Mouse (Mus musculus): ENCODE results near the gene Arfgef3.
A peak's percentile ranks its signal among the peaks of the same experiment; 100 is the strongest.

Gene Arfgef3

DNA sequence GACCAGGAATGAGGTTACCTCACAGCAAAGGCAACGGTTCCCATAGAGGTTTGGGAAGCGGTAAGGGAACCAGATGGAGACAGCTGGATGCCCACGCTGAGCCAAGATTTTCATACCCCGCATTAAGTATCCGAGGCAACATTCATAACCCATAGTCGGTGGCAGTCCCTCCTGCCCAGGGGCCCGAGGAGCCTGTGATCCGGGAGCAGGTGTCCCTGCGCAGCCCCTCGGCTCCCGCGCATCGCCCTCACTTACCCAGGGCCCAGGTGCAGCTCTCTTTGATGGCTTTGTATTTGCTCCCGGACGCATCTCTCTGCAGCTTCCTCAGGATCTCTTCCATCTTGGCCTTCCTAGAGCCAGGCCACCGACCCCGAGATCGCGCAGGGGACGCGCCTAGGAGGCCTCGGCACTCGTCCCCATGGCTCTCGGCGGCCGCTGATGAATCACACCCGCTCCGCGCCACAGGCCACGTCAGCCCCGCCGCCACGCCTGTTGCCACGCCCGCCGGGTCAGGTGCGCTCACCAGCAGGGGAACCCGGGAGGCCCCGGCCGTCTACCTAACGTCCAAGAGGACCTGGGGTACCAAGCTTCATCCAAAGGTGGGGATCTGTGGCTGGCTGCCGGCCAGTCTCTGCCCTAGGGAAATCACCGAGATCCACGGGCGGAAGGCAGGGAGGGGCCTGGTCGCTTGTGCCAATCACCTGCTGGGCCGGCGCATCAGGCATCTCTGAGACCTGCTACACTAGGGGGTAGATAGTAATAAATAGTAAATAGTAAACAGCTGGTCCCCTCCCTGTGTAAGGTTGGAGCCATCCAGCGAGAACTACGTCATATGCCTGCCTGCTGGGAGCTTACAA is at the start of gene Arfgef3:
Arfgef3 (minus strand) TSS at position 664 of the 857 bp plus-strand sequence.
- DNase-seq (ENCODE audit: low read depth, low spot score): peak; percentile 11

DNA sequence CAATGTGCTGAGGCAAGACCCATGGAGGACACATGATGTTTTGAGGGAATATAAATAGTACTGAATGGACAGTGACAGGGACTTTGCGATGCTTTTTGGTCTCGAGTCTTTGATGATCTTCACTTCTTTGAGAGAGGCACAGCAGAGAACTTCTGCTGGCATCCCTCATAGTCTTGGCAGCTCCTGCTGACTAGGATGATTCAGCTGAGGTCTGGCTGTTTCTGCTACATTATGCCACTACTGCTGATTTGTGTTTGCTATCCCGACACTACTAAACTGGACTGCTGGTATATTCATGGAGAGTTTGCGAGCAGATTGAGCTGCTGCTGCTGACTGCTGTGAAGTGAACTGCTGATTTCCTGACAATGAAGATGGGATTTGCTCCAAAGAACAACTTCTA is 46.3 kb upstream of the Arfgef3 start:
- DNase-seq (ENCODE audit: low read depth, low spot score): no peak

DNA sequence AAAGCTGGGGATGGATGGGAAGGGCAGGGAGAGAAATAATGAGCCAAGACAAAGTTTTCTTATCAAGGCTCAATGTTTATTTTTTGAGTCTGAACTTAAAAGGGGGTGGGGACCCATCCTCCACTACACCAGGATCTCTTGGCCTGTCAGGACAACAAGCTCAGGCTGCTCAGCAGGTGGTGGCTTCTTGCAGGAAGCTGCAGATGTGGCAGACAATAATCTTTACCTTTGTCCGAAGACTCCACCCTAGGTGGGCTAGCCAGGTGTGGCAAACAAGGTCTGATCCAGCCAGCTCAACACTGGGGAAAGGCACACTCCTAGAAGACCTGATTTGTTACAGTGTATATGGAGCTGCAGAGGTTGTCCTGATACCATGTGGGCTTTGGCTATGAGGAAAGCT is 44.9 kb upstream of the Arfgef3 start:
- DNase-seq (ENCODE audit: low read depth, low spot score): no peak

DNA sequence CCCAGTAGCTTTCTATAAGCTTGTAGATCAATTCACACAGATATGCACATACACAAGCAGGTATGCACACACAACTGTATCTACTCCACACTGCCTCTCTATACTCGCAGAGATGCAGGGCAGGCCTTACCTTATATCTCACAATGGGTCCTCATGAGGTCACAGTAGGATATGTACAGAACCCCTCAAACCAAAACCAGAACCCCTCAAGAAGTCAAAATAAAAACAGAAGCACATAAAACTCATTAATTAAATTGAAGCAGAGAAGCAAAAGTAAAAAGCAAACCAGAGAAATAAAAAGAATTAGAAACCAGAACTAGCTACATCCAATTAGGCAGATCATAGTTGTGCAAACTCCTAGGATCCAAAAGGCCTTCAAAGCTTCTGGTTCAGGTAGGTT is 42.9 kb upstream of the Arfgef3 start, which contains the start of gene Gm4922:
Gm4922 (minus strand) TSS at position 101 of the 400 bp plus-strand sequence.
- no peak for DNase-seq (ENCODE audit: low read depth, low spot score)

DNA sequence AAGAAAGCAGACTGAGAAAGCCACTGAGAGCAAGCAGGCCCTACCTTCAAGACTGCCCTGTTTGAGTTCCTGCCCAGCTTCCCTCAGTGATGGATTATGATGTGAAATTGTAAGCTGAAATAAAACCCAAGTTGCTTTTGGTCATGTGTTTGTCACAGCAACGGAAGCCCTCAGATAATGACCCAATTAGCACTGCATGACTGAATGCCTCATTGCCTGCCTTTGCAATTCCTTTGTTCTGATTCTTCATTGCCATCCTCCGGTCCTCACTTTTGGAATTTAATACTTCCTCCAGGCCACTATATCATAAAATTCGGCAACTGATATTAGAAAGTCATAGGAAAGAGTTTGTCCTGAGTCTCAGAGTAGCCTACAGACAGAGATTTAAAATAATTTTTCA is 33.8 kb upstream of the Arfgef3 start:
- DNase-seq (ENCODE audit: low read depth, low spot score): no peak

DNA sequence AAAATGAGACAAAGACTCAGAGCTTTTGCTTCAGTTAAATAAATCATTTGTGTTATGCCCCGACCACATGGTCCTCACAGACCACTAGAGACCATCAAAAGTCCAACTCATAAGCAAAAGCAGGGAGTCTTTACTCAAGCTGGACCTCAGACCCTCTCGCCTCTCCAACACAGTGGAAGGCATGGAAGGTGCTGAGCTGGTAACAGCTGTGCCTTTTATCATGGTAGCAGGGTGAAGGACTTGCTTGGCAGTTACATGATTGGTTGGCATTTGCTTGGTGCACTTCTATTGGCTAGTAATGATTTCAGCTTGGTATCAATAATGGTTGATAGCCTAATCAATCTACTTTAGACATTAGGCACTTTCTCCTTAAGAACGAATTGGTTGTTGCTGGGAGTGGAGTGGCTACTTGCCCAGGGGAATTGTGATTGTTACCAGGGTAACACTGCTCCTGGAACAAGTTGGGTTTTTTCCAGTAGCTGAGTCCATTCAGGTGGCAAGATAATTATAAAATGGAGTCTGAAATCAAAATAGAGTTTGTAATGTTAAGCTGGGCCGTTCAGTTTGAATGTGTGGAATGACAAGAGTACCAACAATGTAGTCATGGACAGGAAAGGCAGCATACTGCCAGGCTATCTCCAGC is 28.9 kb upstream of the Arfgef3 start:
- DNase-seq (ENCODE audit: low read depth, low spot score): no peak

DNA sequence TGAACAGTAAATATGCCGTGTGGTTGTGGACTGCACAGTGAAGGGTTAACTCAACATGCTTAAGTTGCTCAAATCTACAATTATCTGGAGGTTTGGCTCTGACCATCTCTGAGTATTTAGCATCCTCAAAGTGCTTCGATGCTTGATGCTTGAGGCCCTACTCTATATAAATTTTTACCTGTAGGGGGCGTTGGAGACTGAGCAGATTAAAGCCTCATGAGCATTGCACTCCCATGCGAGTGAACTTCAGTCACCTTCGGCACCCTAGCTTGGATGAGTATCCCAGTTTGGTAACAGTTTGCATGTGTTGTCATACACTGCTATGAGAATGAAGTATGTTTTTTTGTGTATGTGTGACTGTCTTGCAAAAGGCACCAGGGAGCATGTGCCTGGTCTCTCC is 26.2 kb upstream of the Arfgef3 start:
- no peak for DNase-seq (ENCODE audit: low read depth, low spot score)

DNA sequence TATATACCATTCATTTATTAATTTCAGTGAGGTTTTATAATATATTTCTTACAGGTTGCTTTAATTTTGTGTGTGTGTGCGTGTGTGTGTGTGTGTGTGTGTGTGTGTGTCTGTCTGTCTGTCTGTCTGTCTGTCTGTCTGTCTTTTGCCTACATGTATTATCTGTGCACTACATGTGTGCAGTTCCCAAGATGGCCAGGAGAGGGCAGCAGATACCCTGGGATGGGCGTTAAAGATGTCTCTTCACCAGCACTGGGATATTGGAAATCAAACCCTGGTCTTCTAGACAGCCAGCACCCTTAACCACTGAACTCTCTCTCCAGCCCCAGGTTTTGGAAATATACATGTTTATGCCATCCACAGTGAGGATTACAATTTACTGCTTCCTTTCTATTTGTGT is 16.5 kb upstream of the Arfgef3 start:
- DNase-seq (ENCODE audit: low read depth, low spot score): no peak

DNA sequence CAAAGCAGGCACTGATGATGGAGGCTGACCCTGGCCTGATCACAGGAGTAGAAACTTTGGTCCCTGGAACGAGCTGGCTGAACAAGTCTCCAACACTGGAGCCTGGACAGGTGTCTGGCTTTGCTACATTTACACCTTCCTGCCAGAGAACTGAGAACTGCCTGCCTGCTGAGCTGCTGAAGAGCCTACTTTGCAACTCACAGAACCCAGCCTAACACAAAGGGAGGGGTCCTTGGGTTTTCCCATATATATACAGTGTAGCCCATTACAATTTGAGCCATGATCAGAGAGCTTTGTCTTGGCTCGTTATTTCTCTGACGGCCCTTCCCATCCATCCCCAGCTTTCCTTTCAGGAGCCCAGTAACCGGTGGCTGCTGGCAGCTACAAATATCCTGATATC is 6.3 kb upstream of the Arfgef3 start:
- no peak for DNase-seq (ENCODE audit: low read depth, low spot score)

DNA sequence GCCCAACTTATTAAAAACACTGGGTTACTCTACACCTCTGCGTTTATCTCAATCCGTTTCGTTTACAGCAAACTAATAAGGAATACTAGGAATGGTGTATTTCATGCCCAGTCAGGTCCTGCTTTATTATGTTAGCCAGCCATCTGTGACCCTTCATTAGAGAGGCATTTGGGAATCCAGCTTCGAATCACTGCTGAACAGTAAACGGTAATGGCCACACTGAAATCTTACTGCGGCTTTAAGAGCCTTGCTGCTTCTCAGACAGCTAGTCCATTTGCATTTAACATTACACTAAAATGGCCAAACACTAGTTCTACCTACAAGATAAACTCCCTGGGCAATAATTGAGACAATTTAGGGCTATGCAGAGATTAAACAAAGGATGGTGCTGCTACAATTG is 1.7 kb downstream of the Arfgef3 start:
- no peak for DNase-seq (ENCODE audit: low read depth, low spot score)

DNA sequence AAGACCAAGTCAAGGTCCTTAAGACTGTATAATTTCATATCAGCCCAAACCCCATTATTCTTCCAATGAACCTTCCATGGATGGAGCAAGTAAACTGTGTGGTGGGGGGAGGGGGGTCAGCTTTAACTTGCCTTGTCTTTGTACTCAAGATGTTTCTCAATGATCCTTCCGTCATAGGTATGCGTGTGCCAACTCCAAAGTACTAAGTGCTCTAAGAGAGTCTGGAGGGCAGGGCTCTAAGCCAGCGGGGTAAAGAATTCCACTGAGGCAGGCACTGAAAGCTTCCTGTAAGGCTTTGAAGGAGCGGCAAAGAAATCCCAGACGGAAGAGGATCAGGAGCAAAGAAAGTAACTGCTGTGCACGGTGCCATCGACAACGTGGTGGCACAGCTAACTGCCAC is 2.7 kb downstream of the Arfgef3 start:
- no peak for DNase-seq (ENCODE audit: low read depth, low spot score)

DNA sequence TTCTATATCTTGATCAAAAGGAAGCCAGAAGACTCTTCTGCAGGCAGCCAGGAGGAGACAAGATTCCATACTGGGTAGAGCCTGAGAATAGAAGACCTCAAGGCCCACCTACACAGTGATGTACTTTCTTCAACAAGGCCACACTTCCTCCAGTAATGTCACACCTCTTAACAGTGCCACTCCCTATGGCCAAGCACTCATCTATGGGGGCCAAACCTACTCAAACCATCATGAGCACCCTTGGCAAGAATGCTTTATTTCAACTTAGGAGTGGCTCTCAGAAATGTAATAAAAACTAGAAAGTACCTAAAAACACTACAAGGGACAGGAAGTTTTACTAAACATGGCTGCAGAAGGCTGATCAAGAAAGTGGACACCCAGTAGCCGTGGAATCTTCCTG is 15.2 kb downstream of the Arfgef3 start:
- DNase-seq (ENCODE audit: low read depth, low spot score): no peak

DNA sequence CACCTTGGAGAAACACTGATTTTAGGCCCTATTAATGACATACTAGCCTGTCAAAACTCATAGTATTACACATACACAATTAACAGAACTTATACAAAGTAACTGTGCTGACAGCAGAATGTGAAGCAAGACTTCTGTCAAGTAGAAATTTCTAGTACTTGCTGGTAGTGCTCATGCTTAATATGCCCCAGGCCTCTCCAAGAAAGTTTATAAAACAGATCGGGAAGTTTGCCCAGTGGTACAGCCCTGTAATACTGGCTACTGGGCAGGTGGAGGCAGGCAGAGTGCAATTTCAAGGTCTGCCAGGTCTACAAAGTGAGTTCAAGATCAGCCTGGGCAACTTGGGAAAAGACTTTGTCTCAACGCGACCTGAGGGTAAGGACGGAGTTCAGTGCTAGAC is 32.3 kb downstream of the Arfgef3 start:
- DNase-seq (ENCODE audit: low read depth, low spot score): no peak

DNA sequence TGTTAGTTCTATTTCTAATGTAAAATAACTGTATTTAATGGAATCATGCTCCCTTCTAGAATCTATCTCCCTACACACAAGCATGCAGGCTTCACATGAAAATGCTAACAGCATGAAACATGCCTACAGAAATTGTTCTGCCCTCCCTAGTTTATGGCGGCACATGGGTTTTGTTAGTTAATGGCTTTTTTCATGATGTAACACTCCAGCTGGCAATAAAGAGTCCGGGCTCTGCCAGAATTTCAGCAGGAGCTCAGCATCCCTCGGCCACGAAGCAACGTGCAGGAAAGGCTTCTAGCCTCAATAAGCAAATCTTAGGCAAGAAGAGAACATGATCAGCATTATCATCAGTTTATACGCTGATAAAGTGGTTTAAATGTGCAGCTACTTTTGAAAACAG is 32.8 kb downstream of the Arfgef3 start:
- DNase-seq (ENCODE audit: low read depth, low spot score): no peak

DNA sequence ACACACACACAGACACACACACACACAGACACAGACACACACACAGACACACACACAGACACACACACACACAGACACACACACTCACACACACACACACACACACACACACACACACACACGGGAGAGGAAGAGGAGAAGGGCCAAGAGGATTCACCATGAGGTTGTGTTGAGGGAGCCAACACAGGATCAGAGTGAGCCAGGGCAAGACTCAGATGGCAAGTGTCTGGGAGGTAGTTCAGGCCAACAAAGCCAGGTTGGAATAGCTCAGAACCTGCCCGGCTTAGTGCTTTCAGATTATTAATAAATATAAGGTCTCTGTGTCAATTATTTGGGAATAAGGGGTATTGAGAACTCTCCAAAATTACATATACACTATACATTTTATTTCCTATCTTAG is 33.9 kb downstream of the Arfgef3 start:
- no peak for DNase-seq (ENCODE audit: low read depth, low spot score)

DNA sequence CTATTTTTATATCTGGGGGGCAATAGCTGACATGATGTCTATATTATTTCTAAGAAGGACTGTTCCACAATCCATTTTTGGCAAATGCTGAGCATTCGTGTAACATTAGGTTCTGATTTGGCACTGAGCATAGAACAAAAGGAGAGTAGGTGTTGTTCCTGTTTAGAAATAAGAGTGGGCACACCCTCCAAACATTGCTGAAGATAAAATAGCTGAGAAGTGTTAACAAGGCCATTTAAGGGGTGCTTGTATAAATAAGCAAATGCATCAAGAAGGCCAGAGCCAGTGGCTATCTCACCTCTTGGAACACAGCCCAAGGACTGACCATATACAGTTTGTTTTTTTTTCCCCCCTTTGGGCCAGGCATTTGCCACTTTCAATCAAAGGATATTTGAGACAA is 35.1 kb downstream of the Arfgef3 start:
- no peak for DNase-seq (ENCODE audit: low read depth, low spot score)

DNA sequence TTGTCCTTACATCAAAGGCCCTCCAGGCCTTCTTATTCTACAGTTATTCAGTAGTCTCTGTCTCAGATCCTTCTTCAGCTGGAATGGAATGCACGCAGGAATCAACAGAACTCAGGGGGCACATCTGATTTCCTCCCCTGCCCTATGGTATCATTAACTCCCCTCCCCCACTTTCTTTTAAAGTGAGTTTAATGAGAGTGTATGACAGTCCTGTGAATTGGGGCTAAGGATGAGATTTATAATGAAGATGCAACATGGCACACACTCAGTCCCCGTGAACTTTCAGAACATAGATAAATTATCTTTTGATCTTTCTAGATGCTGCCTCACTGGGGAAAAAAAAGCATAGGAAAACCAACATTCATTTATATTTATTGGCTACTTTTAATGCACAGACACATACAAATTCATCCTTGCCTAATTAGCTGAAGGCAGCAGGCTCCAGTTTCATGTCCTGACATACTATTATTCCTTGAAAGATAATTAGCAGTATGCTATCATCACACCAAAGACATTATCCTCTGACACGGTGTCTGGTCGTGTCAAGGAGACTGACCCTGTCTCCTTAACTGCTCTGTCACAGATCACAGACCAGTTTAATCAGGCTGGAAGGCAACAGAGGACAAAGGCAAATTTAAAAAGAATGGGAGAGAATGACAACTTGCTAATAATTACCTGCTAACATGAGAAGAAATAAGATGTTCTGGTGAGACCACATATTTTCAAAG is 39.2 kb downstream of the Arfgef3 start:
- no peak for DNase-seq (ENCODE audit: low read depth, low spot score)

DNA sequence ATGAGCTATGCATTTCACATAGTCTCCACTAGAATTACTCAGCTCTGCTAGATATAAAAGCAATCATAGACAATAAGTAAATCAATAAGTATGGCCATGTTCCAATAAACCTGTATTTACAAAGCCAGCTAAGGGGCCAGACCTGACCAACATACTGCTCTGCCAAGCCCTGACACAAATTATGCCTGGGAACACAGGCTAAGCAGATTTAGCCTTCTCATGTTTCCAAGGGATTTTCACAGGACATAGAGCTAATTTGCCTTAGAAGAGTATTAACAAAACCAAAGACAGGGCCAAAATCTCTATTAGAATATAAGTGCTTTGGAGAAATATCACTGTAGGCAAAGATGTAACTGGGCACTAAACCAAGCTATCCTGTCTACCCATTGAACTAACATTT is 42.2 kb downstream of the Arfgef3 start:
- no peak for DNase-seq (ENCODE audit: low read depth, low spot score)

DNA sequence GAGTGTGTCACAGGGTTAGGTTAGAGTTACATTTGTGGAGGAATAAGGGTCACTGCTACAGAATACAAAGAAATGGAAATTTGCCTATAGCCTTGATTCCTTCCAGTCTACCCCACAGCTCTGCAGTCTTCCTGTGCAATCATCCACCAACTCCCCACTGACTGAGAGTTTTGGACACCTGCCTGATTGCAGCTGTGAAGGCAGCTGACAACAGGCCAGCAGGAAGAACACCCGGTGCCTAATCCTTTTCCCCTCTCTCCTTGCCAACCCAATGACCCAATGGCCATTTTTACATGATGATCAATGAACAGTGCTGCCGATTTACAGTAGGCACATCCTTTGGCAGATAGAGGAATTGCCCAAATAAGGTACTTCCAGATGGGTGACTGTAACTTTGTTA is 43.6 kb downstream of the Arfgef3 start:
- no peak for DNase-seq (ENCODE audit: low read depth, low spot score)

DNA sequence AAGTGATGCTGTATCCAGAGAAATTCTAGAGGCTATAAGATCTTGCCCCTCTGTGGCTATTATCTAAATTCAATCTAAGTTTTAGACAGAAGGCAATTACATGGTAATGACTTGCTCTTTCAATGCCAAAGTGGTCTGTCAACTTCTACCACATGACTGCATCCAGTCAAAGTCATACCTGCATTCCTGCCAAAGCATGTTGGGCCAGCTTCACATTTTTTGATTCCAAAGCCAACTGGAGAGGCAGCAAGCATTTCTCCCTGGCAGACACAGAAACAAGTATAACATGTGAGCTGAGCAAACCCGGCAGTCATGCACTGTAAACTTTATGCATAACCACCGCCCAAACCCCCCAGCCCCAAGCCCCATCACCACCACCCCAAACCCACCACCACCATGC is 44.6 kb downstream of the Arfgef3 start:
- no peak for DNase-seq (ENCODE audit: low read depth, low spot score)

DNA sequence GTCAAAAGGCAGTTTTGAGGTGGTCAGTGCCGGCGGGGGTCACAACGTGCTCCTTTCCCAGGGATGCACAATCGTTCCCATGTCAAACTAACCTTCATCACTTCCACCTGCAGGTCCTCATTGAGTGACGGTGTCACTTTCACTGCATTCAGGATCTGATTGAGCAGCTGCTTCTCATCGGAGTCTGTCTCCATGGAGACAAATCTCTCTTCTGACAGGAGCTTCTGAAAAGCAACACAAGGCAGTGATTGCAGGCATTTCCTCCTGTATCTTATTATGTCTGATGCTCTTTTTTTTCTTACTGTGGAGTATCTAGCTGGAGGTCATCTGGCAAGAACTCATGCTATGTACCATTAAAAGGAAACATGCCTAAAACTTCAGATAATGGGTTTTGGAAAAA is 47.3 kb downstream of the Arfgef3 start:
- no peak for DNase-seq (ENCODE audit: low read depth, low spot score)

DNA sequence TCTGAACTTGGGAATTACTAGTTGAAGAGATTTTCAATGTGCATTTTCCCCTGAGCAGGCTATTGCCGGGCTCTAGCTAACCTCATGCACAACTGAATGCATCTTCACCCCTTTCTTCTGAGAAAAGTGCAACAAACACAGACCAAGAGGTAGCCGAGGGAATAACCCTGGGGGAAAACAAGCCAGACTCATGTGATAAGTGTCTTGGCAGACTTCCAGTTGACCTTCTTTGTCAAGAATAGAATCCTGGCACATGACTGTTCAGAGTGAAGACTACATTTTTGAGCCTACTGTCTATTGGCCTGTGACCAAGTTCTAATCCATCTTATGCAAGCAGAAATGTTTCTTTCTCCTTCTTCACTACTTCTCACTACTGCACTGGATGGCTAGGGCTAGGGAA is 55.5 kb downstream of the Arfgef3 start:
- no peak for DNase-seq (ENCODE audit: low read depth, low spot score)

All from WW6 (cell line).